Mouse (Mus musculus) gastrocnemius, adult 2 months (tissue): ENCODE data around the gene Cnfn. TPM values are rescaled to one million over a fixed set of nuclear protein-coding genes. Genes with fewer than 3 reads are reported as not detected.
A peak's percentile ranks its signal among the peaks of the same experiment; 100 is the strongest.

ENCODE experiments used
- DNase-seq: peaks from one replicate; pipeline ENCODE4 v3.0.0; 2022
- H3K27ac ChIP-seq: fragments of 200-600 bp; 2 replicates; pipeline ENCODE4 v1.8.1; 2022; ENCODE audit warnings: mild to moderate bottlenecking
- H3K4me3 ChIP-seq: fragments of 200-600 bp; 2 replicates; pipeline ENCODE4 v1.8.1; 2022; ENCODE audit warnings: mild to moderate bottlenecking, moderate library complexity
- CTCF ChIP-seq: fragments of 200-600 bp; IDR thresholded peaks from 2 replicates; pipeline ENCODE4 v1.8.1; 2022; ENCODE audit warnings: antibody characterized with exemption, mild to moderate bottlenecking, moderate library complexity
- intact Hi-C: fragments of 180-260 bp; cut with DNase I; formaldehyde crosslinking; loops from one replicate; pipeline ENCODE4 v1.15.1; 2025
- total RNA-seq, 2 experiments: library from RNA; stranded (reverse); gene quantifications; 2 replicates each; pipeline ENCODE4 v1.2.3; 2021

Cnfn gene
- total RNA-seq, 2 experiments from 2014 or later: not detected

DNA sequence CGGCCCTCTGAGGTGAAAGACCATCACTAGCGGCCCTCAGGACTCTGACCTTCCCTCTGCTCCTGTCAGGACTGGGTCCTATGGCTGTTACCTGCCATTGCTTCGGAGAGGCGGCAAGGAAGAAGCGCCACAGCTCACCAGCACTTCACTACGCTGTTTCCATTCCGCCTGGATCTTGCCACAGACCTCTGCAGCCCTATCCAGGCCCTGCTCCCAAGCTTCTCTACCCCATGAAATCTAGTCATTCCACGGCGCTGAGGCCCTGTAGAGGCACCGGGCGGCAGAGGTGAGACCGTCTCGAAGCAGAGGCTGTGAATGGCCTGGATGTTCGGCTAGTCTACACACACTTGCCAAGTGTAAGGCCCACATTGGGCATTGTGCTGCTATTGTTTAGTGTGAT is 27.1 kb upstream of the Cnfn start:
- TF ChIP-seq CTCF: no peak
- peak overlapping the region; percentile 93 for H3K4me3 ChIP-seq
- H3K27ac ChIP-seq: peak overlapping the region; percentile 92
- DNase-seq: no peak
- intact Hi-C loops: no loop called here

GRCm38 (mm10) chr7:25395558-25396521 is 26.3 kb upstream of the Cnfn start:
- Histone ChIP-seq H3K27ac (peak overlapping the region; percentile 92), H3K4me3 (peak overlapping the region; percentile 93)
- DNase-seq: peak; percentile 99
- TF ChIP-seq CTCF: no peak
- intact Hi-C loops: no loop called here

GRCm38 (mm10) chr7:25395186-25395557 is 25.6 kb upstream of the Cnfn start:
- DNase-seq: no peak
- no peak for TF ChIP-seq CTCF
- Histone ChIP-seq H3K27ac (peak overlapping the region; percentile 92), H3K4me3 (peak overlapping the region; percentile 93)
- intact Hi-C loops: no loop called here

DNA sequence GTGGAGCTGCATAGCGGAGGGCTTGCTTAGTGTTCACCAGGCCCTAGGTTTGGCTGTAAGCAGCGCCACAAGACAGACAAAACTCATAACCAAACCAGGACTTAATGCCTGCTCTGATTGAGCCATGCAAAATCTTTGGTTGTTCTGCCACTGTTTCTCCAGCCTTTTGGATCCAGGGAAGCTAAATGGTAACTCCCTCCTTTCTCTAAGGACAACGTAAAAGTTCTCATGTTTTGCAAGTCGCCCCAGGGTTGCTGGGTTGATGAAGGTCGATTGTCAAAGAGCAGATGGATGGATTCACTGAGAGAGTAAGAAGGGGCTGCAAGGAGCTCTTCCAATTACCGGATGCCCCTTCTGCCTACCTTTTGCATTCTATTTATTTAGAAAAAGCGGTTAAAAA is 25.2 kb upstream of the Cnfn start:
- no peak for TF ChIP-seq CTCF
- intact Hi-C loops: no loop called here
- no peak for DNase-seq
- Histone ChIP-seq H3K4me3 (peak overlapping the region; percentile 93), H3K27ac (peak overlapping the region; percentile 92)

GRCm38 (mm10) chr7:25393451-25394210 is 24.1 kb upstream of the Cnfn start:
- Histone ChIP-seq H3K27ac (peak overlapping the region; percentile 92), H3K4me3 (peak overlapping the region; percentile 93)
- no peak for DNase-seq
- TF ChIP-seq CTCF: no peak
- intact Hi-C loops: no loop called here

DNA sequence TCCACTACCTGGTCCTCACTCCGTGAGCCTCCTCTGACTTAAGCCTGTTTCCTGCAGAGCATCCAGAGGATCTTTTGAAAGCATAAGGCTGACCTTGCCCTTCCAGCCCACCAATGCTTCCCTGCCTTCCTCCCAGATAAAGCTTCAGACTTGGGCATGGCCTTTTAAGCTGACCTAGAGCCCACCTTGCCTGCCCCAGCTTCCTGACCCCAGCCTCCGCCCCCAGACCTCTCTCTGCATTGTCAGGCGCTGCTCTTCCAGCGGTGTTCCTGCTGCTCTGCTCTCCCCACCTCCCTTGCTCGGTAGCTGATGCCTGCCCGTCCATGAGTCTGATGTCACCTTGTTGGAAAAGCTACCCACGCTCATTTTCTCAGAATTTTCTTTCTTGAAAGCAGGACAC is 23.3 kb upstream of the Cnfn start:
- no peak for TF ChIP-seq CTCF
- no peak for DNase-seq
- H3K27ac ChIP-seq: no peak overlapping the region; the same call in 1 of the 2 replicates
- no peak overlapping the region for H3K4me3 ChIP-seq
- intact Hi-C loops: no loop called here

DNA sequence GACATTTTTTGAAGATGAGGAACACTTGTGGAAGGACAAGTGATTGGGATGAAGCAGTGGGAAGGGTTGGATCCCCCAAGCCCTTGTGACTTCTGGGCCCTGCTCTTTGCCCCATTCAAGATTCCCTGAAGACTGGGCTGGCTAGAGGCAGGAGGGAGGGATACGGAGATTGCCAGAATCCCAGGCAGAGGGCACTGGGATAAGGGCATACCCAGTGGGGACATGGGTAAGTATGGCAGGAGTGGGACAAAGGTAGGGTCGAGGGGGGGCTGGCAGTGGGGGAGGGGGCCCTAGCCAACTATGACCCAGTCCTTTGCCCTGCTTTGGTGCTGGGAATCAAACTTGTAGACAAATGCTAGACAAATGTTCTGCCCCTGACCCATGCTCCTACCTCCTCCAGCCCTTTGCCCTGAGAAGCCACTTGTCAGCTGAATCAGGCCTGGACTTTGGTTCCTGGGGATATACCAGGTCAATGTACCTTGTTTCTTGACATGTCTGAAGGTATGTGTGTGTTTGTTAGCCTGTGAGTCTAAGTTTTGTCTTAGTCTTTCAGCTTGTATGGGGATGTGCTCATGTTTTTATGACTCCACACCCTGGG is 22.4 kb upstream of the Cnfn start:
- no peak for DNase-seq
- Histone ChIP-seq H3K27ac (peak overlapping the region; percentile 91; the same call in 1 of the 2 replicates), H3K4me3 (no peak overlapping the region)
- intact Hi-C loops: no loop called here
- TF ChIP-seq CTCF: no peak

GRCm38 (mm10) chr7:25390986-25391385 is 21.5 kb upstream of the Cnfn start:
- H3K27ac ChIP-seq: peak overlapping the region; percentile 91
- DNase-seq: no peak
- H3K4me3 ChIP-seq: peak overlapping the region; percentile 72
- intact Hi-C loops: no loop called here
- TF ChIP-seq CTCF: no peak

DNA sequence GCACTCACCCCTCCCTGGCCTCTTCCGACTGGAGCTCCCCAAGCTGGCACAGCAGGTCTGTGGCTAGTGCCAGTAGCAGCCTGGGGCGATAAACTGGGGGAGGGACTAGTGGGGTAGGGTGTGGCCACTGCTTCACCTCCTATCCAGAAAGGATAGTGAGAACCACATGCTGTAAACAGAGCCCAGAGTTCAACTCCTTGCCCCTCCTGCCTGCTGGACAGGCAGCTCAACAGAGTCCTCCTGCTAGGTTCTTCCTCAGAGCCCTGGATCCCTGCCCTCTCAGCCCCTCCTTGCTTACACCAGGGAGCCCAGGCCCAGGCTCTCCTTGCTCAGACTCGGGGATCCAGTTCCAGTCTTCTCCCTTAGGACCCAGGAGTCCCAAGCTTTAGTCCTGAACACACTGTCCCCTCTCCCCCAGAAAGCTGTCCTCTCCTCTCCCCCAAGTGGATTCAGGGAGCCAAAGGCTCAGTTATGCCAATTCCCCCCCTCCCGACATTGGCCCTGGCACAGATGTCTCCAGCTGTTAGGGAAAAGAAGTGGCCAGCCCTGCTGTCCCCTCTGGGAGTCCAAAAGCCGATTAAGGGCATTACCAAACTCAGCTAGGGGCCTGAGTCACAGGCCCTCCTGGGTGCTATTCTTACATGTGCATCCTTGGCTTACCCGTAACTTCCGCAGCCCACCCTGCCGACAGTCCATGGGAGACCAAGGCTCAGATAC is 20.7 kb upstream of the Cnfn start:
- intact Hi-C loops: no loop called here
- no peak for TF ChIP-seq CTCF
- peak; percentile 88 for DNase-seq
- peak overlapping the region; percentile 91 for H3K27ac ChIP-seq
- H3K4me3 ChIP-seq: peak overlapping the region; percentile 72

DNA sequence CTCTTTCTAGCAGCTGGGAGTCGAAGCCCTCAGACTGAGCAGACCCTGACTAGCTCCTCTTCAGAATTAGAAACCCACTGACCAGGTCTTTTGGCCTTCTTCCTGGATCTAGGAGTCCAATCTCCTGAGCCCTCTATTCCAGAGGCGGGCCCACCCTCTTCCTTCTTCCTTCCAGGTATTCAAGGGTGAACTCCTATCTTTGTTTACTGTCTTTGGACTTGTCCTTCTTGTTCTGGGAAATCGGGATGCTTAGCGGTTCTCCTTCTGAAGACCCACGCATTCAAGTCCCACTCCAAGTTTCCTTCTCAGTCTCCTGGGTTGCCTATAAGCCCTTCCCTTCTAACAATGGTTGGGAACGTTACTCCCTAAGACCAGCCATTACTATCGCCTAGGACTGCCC is 19.4 kb upstream of the Cnfn start:
- no peak for TF ChIP-seq CTCF
- intact Hi-C loops: loop anchor here (5.0 kb wide), 2 partner anchors 107 to 152 kb away; partner anchors contain the start of gene Gsk3a
- DNase-seq: no peak
- Histone ChIP-seq H3K4me3 (peak overlapping the region; percentile 72), H3K27ac (peak overlapping the region; percentile 91)

- H3K4me3 ChIP-seq: peak overlapping the region; percentile 72
- intact Hi-C loops: loop anchor here (5.0 kb wide), 2 partner anchors 106 to 151 kb away; partner anchors contain the start of gene Gsk3a
- peak overlapping the region; percentile 91 for H3K27ac ChIP-seq
- no peak for DNase-seq
- TF ChIP-seq CTCF: no peak
These were observed 18.4 kb upstream of the Cnfn start for GRCm38 (mm10) chr7:25387811-25388440.
